Mouse (Mus musculus) embryonic fibroblast, embryonic 13.5 days (primary cell): Measurements from ENCODE around the gene Adat3.

Source experiments
- CTCF ChIP-seq: IDR thresholded peaks from 2 replicates; pipeline ENCODE4 v1.5.1; 2011; ENCODE audit warnings: mild to moderate bottlenecking, control low read depth, low read length, moderate library complexity, borderline replicate concordance; ENCODE audit not compliant: insufficient read depth
- POLR2A ChIP-seq: IDR thresholded peaks from 2 replicates; pipeline ENCODE4 v1.6.1; 2011; ENCODE audit warnings: low read depth, mild to moderate bottlenecking, control low read depth, low read length, moderate library complexity

- TF ChIP-seq CTCF (no peak), POLR2A (no peak)
Observed at GRCm38 (mm10) chr10:80655406-80656129, 52.9 kb downstream of the Adat3 start.
